Mouse (Mus musculus): ENCODE measurements around the gene Shc2.

Gene Shc2

DNA sequence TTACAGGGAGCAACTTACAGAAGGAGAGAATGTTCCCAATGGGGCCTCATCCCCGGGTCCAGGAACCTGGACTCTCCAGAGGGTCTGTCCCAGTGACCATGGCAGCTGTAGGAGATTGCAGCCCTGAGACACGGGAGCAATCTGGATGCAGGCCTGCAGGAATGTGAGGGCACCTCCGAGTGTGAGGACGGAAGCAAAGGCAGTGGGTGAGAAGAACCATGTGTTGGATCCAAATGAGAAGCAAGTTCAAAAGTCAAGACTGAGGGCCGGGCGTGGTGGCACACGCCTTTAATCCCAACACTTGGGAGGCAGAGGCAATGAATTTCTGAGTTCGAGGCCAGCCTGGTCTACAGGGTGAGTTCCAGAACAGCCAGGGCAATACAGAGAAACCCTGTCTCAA lies 56.2 kb downstream of the Shc2 start:
- DNase-seq (ENCODE audit: low read depth, low spot score), result no peak

DNA sequence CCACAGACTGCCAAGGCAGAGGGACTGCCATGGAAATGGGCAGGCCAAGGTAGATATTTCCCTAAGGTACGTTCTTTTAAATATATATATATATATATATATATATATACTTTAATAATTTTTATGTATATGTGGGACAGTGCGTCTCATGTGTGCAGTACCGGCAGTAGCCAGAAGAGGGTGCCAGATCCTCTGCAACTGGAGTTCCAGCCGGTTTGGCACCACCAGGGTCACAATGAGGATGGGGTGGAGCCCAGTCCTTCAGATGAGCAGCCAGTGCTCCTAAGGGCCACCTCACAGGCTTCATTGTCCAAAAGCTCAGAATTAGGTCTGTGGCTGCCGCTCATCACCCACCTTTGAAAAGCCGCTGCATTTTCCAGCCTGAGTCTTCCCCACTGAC lies 56.9 kb downstream of the Shc2 start:
- DNase-seq (ENCODE audit: low read depth, low spot score), result peak; percentile 84

DNA sequence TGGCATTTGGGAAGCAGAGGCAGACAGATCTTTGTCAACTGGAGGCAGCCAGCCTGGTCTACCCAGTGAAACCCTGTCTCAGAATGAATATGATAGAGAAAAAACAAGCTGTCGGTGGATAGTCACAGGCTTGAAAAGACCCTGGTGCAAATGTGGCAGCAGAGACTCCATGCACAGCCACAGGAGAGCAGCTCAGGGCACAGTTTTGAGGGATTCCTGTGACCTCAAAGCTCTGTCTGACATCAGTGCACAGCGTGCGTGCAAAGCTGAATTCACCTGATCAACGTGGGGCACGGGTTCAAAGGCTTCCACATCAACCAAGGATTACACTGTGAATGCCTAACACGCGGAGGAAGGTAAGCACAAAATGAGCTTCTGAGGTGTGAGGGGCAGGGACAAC lies 57.4 kb downstream of the Shc2 start:
- no peak for DNase-seq (ENCODE audit: low read depth, low spot score)

DNA sequence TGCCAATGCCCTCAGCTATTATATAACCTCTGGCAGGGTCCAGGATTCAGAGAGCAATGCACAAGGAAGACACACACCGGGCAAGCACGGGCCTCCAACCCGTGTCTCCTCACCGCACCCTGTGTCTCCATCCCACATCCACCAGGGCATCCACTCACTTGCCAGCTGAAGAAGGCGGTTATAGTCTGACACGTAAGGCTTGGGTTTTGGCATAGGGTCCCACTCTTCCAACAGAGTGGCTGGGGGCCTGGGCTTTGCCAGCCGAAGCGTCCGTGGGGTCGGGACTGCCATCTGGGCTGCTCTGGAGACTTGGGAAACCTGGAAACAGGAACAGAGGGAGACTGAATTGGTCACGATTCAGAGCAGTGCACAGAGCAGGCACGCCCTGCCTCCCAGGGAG lies 57.9 kb downstream of the Shc2 start:
- peak; percentile 35 for DNase-seq (ENCODE audit: low read depth, low spot score)

DNA sequence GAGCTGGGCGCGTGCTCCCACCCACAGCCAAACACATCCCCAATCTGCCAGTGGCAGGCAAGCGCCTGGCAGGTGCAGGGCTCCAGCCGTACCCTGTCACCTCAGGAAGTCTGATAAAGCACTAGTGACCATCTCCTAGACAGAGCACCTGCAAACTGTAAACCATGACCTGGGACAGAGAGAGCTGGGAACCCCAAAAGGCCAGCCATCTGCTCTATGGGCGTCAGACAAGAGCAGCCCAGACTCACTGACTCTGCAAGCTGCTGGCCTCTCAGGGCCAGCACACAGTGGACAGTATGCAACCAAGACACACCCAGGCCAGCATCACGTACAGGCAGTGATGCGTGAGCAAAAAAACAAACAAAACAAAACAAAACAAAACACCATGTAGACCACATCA lies 58.8 kb downstream of the Shc2 start:
- no peak for DNase-seq (ENCODE audit: low read depth, low spot score)

DNA sequence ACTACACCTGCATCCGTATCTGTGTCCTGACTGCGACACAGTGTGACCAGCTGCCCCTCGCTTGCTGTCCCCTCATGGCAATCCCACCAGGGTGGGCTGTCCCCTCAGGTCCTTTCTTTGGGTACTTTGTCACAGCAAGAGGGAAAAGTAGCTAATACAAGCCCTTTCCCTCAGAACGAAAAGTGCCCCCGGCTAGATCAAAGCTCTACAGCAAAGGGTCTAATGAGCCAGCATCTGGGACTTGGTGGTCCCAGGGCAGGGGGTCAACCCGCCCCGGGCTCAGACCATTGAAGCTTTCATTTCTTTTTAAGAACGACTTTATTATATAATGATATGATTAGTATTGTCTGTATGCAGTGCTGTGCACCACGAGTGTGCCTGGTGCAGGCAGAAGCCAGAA lies 59.4 kb downstream of the Shc2 start:
- DNase-seq (ENCODE audit: low read depth, low spot score), result no peak

DNA sequence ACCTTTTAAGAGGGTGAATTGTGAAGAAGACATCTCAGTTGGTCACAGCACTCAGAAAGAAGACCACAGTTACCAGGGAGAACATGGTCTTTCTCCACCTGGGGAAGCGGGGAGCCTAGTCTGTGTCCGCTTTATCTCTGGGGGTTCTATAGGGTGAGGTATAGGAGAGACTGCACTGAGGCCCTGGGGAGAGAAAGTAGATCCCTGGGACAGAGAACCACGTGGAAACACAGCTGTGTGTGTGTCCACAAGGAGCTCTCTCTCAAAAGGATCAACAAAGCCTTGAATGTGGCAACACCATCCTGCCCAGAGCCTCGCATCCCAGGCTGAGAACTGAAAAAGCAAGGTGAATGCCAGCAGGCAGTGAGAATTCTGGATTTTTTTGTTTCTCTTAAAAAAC lies 60.3 kb downstream of the Shc2 start:
- DNase-seq (ENCODE audit: low read depth, low spot score), result no peak

DNA sequence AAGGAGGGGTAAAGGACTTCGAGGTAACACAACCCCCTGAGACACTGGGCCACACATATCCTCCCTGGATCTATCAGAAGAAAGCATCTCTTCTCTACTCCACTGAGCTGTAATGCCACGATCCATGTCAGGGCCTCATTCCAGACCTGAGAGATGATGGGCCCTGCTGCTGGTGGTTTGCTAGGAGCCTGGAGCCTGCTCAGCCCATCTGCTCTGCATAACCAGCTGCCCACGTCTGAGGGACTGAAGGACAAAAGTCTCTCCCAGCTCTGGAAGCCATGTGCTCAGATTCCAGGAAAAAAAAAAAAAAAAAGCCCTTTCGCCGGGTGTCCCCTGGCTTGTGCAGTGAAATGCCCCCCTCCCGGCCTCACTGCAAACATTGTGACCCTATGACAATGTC lies 62.0 kb downstream of the Shc2 start:
- DNase-seq (ENCODE audit: low read depth, low spot score), result no peak

DNA sequence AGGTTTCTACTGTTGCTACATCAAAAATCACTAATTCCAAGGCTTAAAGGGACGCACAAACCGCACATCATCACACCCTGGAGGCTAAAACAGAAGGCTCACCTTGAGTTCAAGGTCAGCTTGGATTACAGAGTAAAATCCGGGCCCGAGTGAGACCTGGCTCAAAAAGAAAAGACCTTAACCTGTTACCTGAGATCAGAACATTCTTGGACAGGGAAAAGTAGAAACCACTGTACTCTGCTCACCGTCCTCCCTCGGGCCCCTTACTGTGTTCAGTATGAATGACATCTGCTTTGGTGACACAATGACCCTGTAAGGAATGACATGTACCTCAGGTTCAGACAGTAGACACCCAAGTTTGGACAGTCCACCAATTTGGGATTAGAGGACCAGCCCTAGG lies 62.9 kb downstream of the Shc2 start:
- no peak for DNase-seq (ENCODE audit: low read depth, low spot score)

DNA sequence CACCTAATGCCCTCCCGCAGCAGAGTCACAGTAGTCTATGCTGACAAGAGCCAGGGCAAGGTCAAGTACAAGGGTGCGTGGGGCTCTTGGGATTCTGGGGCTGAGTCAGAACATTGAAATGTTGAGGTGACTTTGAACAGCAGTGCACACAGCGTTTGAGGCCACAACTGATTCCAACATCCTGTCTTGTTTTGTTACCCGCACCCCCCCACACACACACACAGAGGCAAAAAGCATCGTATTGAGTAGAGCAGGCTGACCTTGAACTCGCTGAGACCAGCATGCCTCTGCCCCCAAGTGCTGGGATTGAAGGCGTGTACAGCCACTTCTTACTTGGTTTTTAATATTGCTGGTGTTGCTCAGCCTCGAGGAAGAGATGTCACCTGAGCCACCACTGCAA lies 63.4 kb downstream of the Shc2 start:
- DNase-seq (ENCODE audit: low read depth, low spot score), result peak; percentile 32

DNA sequence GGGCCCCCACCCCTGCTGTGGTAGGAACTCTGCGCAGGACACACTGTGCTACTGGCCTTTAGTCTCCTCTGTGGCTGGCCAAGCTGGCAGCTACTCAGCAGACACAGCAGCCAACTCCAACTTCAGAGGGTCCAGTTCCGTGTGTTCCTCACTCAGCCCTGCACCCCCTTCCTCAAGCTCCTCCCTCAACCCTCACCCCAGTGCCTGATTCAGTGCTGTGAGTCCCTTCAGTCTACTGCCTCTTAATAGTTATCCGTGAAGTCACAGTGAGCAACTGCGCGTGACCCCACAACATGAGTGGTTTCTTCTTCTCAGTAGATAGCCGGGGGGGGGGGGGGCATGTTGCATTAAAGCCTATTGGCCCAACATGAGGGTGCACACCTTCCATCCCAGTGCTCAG lies 64.1 kb downstream of the Shc2 start:
- no peak for DNase-seq (ENCODE audit: low read depth, low spot score)

DNA sequence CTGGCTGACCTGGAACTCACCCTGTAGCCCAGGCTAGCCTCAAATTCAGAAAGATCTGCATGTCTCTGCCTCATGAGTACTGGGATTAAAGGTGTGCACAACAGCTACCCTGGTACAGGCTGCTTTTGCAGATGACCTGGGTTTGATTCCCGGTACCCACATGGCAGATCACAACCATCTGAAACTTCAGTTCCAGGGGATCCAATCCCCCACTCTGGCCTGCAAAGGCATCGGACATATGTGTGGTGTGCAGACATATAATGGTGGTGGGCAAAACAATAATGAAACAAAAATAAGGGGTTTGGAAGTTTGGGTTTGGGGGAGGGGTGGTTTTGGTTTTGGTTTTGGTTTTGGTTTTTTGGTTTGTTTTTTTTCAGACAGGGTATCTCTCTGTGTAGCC lies 66.4 kb downstream of the Shc2 start:
- DNase-seq (ENCODE audit: low read depth, low spot score), result no peak

DNA sequence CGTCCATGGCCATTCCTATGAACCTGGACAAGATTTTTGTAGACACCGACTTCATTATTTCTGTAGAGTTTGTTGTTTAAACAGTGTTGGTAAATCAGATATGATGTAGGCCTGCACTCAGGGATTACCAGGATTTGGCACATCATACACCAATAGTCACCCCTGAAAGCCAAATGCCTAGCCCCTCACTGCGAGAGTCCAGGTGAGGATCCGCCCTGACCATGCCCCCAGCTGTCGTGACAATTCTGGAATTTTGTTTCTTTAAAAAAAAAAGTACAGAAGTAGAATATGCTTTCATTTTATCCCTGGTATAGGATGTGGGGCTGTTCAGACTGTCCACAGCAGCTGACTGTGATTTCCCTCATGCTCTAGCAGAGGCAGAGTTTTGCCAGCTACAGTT lies 67.8 kb downstream of the Shc2 start:
- no peak for DNase-seq (ENCODE audit: low read depth, low spot score)

Data from ZHBTc4 (cell line).